24 mouse cellular contexts compared by ENCODE assay signal in genomic region chr3:116705637-116706204, GRCm38 (mm10). TPM values are rescaled to one million over a fixed set of nuclear protein-coding genes. Genes with fewer than 3 reads are reported as not detected.
"Had no signal": no experiment of that assay in that cellular context is flagged by ENCODE, and none has a peak within 500 bp of the region (broad histone marks: within the 10 kb centered on the region; RNA-seq: fewer than 3 reads in every experiment).

No protein-coding gene starts in this region.

- H3K4me3 ChIP-seq: limb, embryonic 12.5 days; limb, embryonic 15.5 days; midbrain, embryonic 10.5 days; midbrain, embryonic 13.5 days; myocyte; neural tube, embryonic 13.5 days; stomach, embryonic 15.5 days had no signal

- H3K27me3 ChIP-seq: limb, embryonic 12.5 days; limb, embryonic 15.5 days; midbrain, embryonic 13.5 days; neural tube, embryonic 13.5 days; stomach, embryonic 15.5 days had no signal

- H3K27ac ChIP-seq: kidney, postnatal 0 days; limb, embryonic 12.5 days; limb, embryonic 15.5 days; midbrain, embryonic 10.5 days; midbrain, embryonic 13.5 days; neural tube, embryonic 13.5 days; stomach, embryonic 15.5 days had no signal

- H3K9me3 ChIP-seq: limb, embryonic 12.5 days; limb, embryonic 15.5 days; midbrain, embryonic 10.5 days; midbrain, embryonic 13.5 days; neural tube, embryonic 13.5 days; stomach, embryonic 15.5 days had no signal

- DNase-seq: kidney, adult 2 months; kidney, postnatal 36 days; layer of hippocampus, postnatal 36 days; left cerebral cortex, postnatal 4 days; lung, adult 2 months; lung, postnatal 14 days; lung, postnatal 4 days; retina, postnatal 1 day; right cerebral cortex, postnatal 25 days; spleen, adult 18-20 months; thymus, postnatal 25 days had no signal

- H3K4me2 ChIP-seq: limb, embryonic 12.5 days; limb, embryonic 15.5 days; midbrain, embryonic 13.5 days; neural tube, embryonic 13.5 days; stomach, embryonic 15.5 days had no signal

- H3K36me3 ChIP-seq: limb, embryonic 15.5 days; midbrain, embryonic 10.5 days; stomach, embryonic 15.5 days had no signal

- H3K4me1 ChIP-seq: limb, embryonic 12.5 days; limb, embryonic 15.5 days had no signal

- H3K9ac ChIP-seq: limb, embryonic 12.5 days; limb, embryonic 15.5 days; midbrain, embryonic 13.5 days; neural tube, embryonic 13.5 days; stomach, embryonic 15.5 days had no signal

- ATAC-seq: intestine, embryonic 16.5 days; midbrain, embryonic 13.5 days; midbrain, embryonic 16.5 days had no signal

RNA-seq across cellular contexts. Expression of gene Gm43191, which starts 24.7 kb away (rescaled TPM):
- polyA plus RNA-seq: intestine, embryonic 16.5 days; kidney, adult 2 months; kidney, embryonic 14.5 days; kidney, postnatal 0 days; limb, embryonic 12.5 days; limb, embryonic 15.5 days; lung, adult 2 months; lung, embryonic 16.5 days; midbrain, embryonic 10.5 days; midbrain, embryonic 13.5 days; midbrain, embryonic 16.5 days; myocyte; neural tube, embryonic 13.5 days; stomach, embryonic 15.5 days; thymus, postnatal 0 days had no signal
